Mouse (Mus musculus) neural tube, embryonic 11.5 days (tissue): ENCODE results near the gene Gtf2f2. TPM values are rescaled to one million over a fixed set of nuclear protein-coding genes. Genes with fewer than 3 reads are reported as not detected.

ENCODE experiments used
- ATAC-seq: fragments of 200-750 bp; cut with Nextera tagmentation; 2 replicates; pipeline ENCODE4 v1.8.0; 2017; ENCODE audit warnings: moderate number of reproducible peaks, mild to moderate bottlenecking, moderate TSS enrichment, moderate library complexity; ENCODE audit not compliant: insufficient read depth, low FRiP score, low TSS enrichment
- DNase-seq: peaks from one replicate; pipeline ENCODE4 v3.0.0-alpha.2; 2015; ENCODE audit warnings: low spot score
- H3K27ac ChIP-seq: fragments of 300-500 bp; sonication (generic); 2 replicates; pipeline ENCODE4 v1.5.1; 2014; ENCODE audit warnings: low read depth, mild to moderate bottlenecking, low read length
- H3K27me3 ChIP-seq: fragments of 300-500 bp; sonication (generic); 2 replicates; pipeline ENCODE4 v1.6.1; 2014; ENCODE audit warnings: mild to moderate bottlenecking, low read length, mixed read lengths; ENCODE audit not compliant: control insufficient read depth, insufficient read depth
- H3K36me3 ChIP-seq: fragments of 300-500 bp; sonication (generic); 2 replicates; pipeline ENCODE4 v1.6.1; 2014; ENCODE audit warnings: mild to moderate bottlenecking, low read length, moderate library complexity, mixed read lengths; ENCODE audit not compliant: control insufficient read depth, insufficient read depth
- H3K4me1 ChIP-seq: fragments of 300-500 bp; sonication (generic); 2 replicates; pipeline ENCODE4 v1.6.1; 2014; ENCODE audit warnings: low read length, mixed read lengths; ENCODE audit not compliant: control insufficient read depth, insufficient read depth
- H3K4me2 ChIP-seq: fragments of 300-500 bp; sonication (generic); 2 replicates; pipeline ENCODE4 v1.6.1; 2014; ENCODE audit warnings: low read depth, mild to moderate bottlenecking, moderate library complexity
- H3K4me3 ChIP-seq: fragments of 300-500 bp; sonication (generic); 2 replicates; pipeline ENCODE4 v1.5.1; 2014; ENCODE audit warnings: low read depth, low read length
- H3K9ac ChIP-seq: fragments of 300-500 bp; sonication (generic); 2 replicates; pipeline ENCODE4 v1.6.1; 2014; ENCODE audit warnings: mild to moderate bottlenecking, low read length
- H3K9me3 ChIP-seq: fragments of 300-500 bp; sonication (generic); 2 replicates; pipeline ENCODE4 v1.6.1; 2016; ENCODE audit warnings: low read length; ENCODE audit not compliant: control insufficient read depth
- WGBS: fragments of 180-500 bp; shearing (Covaris S2); extraction: QIAGEN DNeasy Blood & Tissue Kit; methylation state at CpG from one replicate; pipeline ENCODE4 v1.1.7; 2014; 5-methylcytosine and 5-hydroxymethylcytosine counted together
- polyA plus RNA-seq: library from polyadenylated mRNA; unstranded; fragments of >200 nt; fragmentation: Nextera tagmentation; extraction: Ambion mirVana; gene quantifications from 2 replicates; pipeline ENCODE4 v1.2.1, GENCODE M21; 2014

The Gtf2f2 gene
- polyA plus RNA-seq, 1 experiment from 2014 or later, result 52.1 TPM

DNA sequence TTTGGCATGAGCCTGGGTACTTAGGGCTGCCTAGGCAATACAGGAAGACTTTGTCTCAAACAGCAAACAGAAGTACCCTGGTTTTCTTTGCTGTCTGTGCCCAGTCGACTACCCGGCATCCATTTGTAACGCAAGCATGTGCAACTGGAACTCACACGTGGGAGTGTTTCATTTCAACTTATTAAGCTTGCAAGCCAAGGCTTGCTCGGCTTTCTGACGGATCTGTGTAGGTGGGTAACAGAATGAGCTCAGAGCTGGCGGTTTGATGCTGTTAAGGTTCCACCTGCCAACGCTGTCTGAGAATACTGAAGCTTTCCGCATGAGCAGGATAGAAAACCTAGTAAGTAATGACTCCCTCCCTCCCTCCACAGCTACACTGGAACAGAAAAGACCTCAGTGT, 118.5 kb downstream of the Gtf2f2 start:
- no peaks in the 10 kb centered on the region; the same call in 1 of the 2 replicates for H3K9me3 ChIP-seq
- DNase-seq (no peak), ATAC-seq (no peak)
- H3K27ac ChIP-seq, result no peak overlapping the region
- H3K27me3 ChIP-seq, result no peaks in the 10 kb centered on the region
- WGBS, result 92% methylated on average over 9 of the region's 9 CpGs
- H3K36me3 ChIP-seq, result no peaks in the 10 kb centered on the region
- H3K4me3 ChIP-seq, result no peak overlapping the region
- no peak overlapping the region for H3K4me2 ChIP-seq
- no peak overlapping the region for H3K9ac ChIP-seq
- H3K4me1 ChIP-seq, result no peaks in the 10 kb centered on the region

- Histone ChIP-seq H3K36me3 (no peaks in the 10 kb centered on the region), H3K4me2 (no peak overlapping the region), H3K9ac (no peak overlapping the region), H3K4me1 (no peaks in the 10 kb centered on the region), H3K4me3 (no peak overlapping the region), H3K27me3 (no peaks in the 10 kb centered on the region), H3K9me3 (no peaks in the 10 kb centered on the region), H3K27ac (no peak overlapping the region)
- 77% methylated on average over 5 of the region's 5 CpGs for WGBS
- ATAC-seq, result no peak
- no peak for DNase-seq
Measured at GRCm38 (mm10) chr14:75883873-75884272, 126.8 kb downstream of the Gtf2f2 start.

GRCm38 (mm10) chr14:75883330-75883729, 127.3 kb downstream of the Gtf2f2 start:
- no peak for DNase-seq
- 72% methylated on average over 5 of the region's 5 CpGs for WGBS
- Histone ChIP-seq H3K27ac (no peak overlapping the region), H3K4me2 (no peak overlapping the region), H3K9me3 (no peaks in the 10 kb centered on the region), H3K4me1 (0 out of 2 replicates have a peak, but pooled peaks cover 3% of the 10 kb centered on the region), H3K4me3 (no peak overlapping the region), H3K36me3 (no peaks in the 10 kb centered on the region), H3K27me3 (no peaks in the 10 kb centered on the region), H3K9ac (no peak overlapping the region)
- no peak for ATAC-seq

DNA sequence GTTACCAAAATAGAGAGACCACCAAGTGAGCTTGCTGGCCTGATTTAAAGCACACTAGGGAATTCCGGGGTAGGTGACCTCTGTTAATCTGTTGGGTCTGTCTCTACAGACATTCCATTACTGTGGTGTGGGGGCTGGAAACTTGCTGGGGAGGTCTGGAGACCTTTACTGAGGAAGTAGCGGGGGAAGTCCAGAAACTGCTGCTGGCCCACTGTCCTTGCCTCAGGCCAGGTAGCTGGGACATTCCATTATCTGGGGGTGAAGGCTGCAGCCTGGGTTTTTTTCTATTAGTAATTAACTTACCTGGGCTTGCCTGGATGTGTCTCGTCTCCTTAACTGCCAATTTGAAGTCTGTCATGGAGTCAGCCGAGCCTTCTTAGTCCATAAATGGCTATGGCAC, 128.8 kb downstream of the Gtf2f2 start:
- Histone ChIP-seq H3K4me3 (no peak overlapping the region), H3K27ac (no peak overlapping the region), H3K9ac (no peak overlapping the region; the same call in 1 of the 2 replicates), H3K27me3 (no peaks in the 10 kb centered on the region), H3K9me3 (no peaks in the 10 kb centered on the region), H3K36me3 (no peaks in the 10 kb centered on the region), H3K4me2 (no peak overlapping the region), H3K4me1 (0 out of 2 replicates have a peak, but pooled peaks cover 3% of the 10 kb centered on the region)
- ATAC-seq (no peak), DNase-seq (no peak)
- 52% methylated on average over 4 of the region's 4 CpGs for WGBS

DNA sequence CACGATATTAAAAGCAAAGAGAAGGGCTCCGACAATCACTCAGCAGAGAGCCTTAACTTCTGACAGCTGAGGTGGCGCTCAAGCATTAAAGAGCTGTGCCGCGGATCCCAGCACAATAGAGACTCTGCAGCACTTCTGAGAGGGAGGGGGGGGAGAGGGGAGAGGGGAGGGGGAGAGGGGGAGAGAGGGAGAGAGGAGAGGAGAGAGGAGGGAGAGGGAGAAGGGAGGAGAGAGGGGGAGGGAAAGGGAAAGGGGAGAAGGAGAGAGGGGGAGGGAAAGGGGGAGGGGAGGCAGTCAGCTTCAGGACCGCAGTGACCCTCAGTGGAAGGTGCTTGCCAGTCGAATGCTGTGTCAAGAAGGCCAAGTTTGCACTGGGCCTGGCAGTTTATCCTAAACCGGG, 131.7 kb downstream of the Gtf2f2 start:
- Histone ChIP-seq H3K9ac (no peak overlapping the region), H3K4me1 (0 out of 2 replicates have a peak, but pooled peaks cover 7% of the 10 kb centered on the region), H3K36me3 (no peaks in the 10 kb centered on the region), H3K4me2 (no peak overlapping the region), H3K27ac (no peak overlapping the region), H3K4me3 (no peak overlapping the region), H3K9me3 (no peaks in the 10 kb centered on the region), H3K27me3 (no peaks in the 10 kb centered on the region)
- no peak for ATAC-seq
- WGBS, result 19% methylated on average over 8 of the region's 8 CpGs
- peak; percentile 48 for DNase-seq

GRCm38 (mm10) chr14:75877297-75877696, 133.4 kb downstream of the Gtf2f2 start:
- Histone ChIP-seq H3K9me3 (no peaks in the 10 kb centered on the region), H3K4me2 (no peak overlapping the region), H3K27me3 (no peaks in the 10 kb centered on the region), H3K36me3 (no peaks in the 10 kb centered on the region), H3K27ac (no peak overlapping the region), H3K9ac (no peak overlapping the region), H3K4me1 (0 out of 2 replicates have a peak, but pooled peaks cover 7% of the 10 kb centered on the region), H3K4me3 (no peak overlapping the region)
- DNase-seq (no peak), ATAC-seq (no peak)
- 78% methylated on average over 3 of the region's 3 CpGs for WGBS

GRCm38 (mm10) chr14:75876320-75877043, 134.2 kb downstream of the Gtf2f2 start:
- H3K4me2 ChIP-seq, result 0 out of 2 replicates have a peak overlapping the region, but pooled peaks have one; percentile 12
- no peaks in the 10 kb centered on the region for H3K36me3 ChIP-seq
- no peaks in the 10 kb centered on the region for H3K27me3 ChIP-seq
- peak; percentile 85 for DNase-seq
- peak overlapping the region; percentile 32 for H3K9ac ChIP-seq
- H3K27ac ChIP-seq, result no peak overlapping the region
- no peaks in the 10 kb centered on the region for H3K9me3 ChIP-seq
- WGBS, result 14% methylated on average over 21 of the region's 21 CpGs
- 0 out of 2 replicates have a peak, but pooled peaks cover 7% of the 10 kb centered on the region for H3K4me1 ChIP-seq
- H3K4me3 ChIP-seq, result no peak overlapping the region
- peak; percentile 46 for ATAC-seq

- no peak for ATAC-seq
Measured at GRCm38 (mm10) chr14:75873612-75874011, 137.1 kb downstream of the Gtf2f2 start.

DNA sequence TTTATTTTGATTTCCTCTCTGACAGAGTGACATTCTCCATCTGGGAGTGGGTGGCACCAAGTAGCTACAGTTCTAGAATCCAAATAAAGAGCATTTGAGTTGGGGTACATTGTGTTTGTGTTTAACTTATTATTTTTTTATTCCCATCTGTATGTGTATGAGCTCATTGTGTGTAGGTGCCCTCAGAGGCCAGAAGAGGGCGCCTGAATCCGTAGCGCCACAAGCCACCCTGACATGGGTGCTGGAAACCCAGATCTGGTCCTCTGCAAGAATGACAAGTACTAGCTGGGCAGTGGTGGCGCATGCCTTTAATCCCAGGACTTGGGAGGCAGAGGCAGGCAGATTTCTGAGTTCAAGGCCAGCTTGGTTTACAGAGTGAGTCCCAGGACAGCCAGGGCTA, 138.9 kb downstream of the Gtf2f2 start:
- DNase-seq, result no peak
- H3K4me2 ChIP-seq, result no peak overlapping the region
- no peaks in the 10 kb centered on the region for H3K36me3 ChIP-seq
- no peak overlapping the region for H3K27ac ChIP-seq
- no peaks in the 10 kb centered on the region for H3K9me3 ChIP-seq
- H3K4me1 ChIP-seq, result 0 out of 2 replicates have a peak, but pooled peaks cover 4% of the 10 kb centered on the region
- H3K27me3 ChIP-seq, result no peaks in the 10 kb centered on the region
- no peak overlapping the region for H3K9ac ChIP-seq
- no peak overlapping the region for H3K4me3 ChIP-seq
- WGBS, result 89% methylated on average over 4 of the region's 4 CpGs
- ATAC-seq, result no peak

More at GRCm38 (mm10) chr14:75873612-75874011, 137.1 kb downstream of the Gtf2f2 start:
- Histone ChIP-seq H3K9ac (no peak overlapping the region), H3K36me3 (no peaks in the 10 kb centered on the region), H3K4me1 (0 out of 2 replicates have a peak, but pooled peaks cover 7% of the 10 kb centered on the region), H3K9me3 (no peaks in the 10 kb centered on the region), H3K4me2 (no peak overlapping the region), H3K27ac (no peak overlapping the region), H3K27me3 (no peaks in the 10 kb centered on the region), H3K4me3 (no peak overlapping the region)
- DNase-seq, result no peak
- WGBS, result 94% methylated on average over 9 of the region's 9 CpGs
